Mouse (Mus musculus) heart, embryonic 13.5 days (tissue): ENCODE data around the gene Zfp65. TPM values are rescaled to one million over a fixed set of nuclear protein-coding genes. Genes with fewer than 3 reads are reported as not detected.
"Not testable (repeated sequence)": the region's sequence is repeated elsewhere in the genome, so short reads cannot be mapped to it uniquely, and the experiment has no call there.

Experiments used
- ATAC-seq: fragments of 200-750 bp; cut with Nextera tagmentation; 2 replicates; pipeline ENCODE4 v1.8.0; 2017; ENCODE audit warnings: moderate TSS enrichment; ENCODE audit not compliant: insufficient number of reproducible peaks, low FRiP score, low TSS enrichment; ENCODE audit errors: extremely low read depth
- H3K27ac ChIP-seq: fragments of 300-500 bp; sonication (generic); replicated peaks from 2 replicates; pipeline ENCODE4 v1.5.1; 2015; ENCODE audit warnings: moderate library complexity, mild to moderate bottlenecking, inconsistent platforms
- H3K27me3 ChIP-seq: fragments of 300-500 bp; sonication (generic); replicated peaks from 2 replicates; pipeline ENCODE4 v1.6.1; 2015; ENCODE audit warnings: mild to moderate bottlenecking, inconsistent platforms
- H3K36me3 ChIP-seq: fragments of 300-500 bp; sonication (generic); 2 replicates; pipeline ENCODE4 v1.6.1; 2015; ENCODE audit warnings: mild to moderate bottlenecking, inconsistent platforms
- H3K4me1 ChIP-seq: fragments of 300-500 bp; sonication (generic); 2 replicates; pipeline ENCODE4 v1.6.1; 2015; ENCODE audit warnings: inconsistent platforms
- H3K4me2 ChIP-seq: fragments of 300-500 bp; sonication (generic); 2 replicates; pipeline ENCODE4 v1.6.1; 2015; ENCODE audit warnings: inconsistent platforms, mild to moderate bottlenecking, moderate library complexity
- H3K4me3 ChIP-seq: fragments of 300-500 bp; sonication (generic); 2 replicates; pipeline ENCODE4 v1.5.1; 2015; ENCODE audit warnings: moderate library complexity, mild to moderate bottlenecking, inconsistent platforms
- H3K9ac ChIP-seq: fragments of 300-500 bp; sonication (generic); 2 replicates; pipeline ENCODE4 v1.6.1; 2015; ENCODE audit warnings: inconsistent platforms, mild to moderate bottlenecking, moderate library complexity
- H3K9me3 ChIP-seq: fragments of 300-500 bp; sonication (generic); 2 replicates; pipeline ENCODE4 v1.6.1; 2016; ENCODE audit warnings: inconsistent platforms
- WGBS: fragments of 180-500 bp; shearing (Covaris S2); methylation state at CpG from one replicate; pipeline ENCODE4 v1.1.7; 2015; ENCODE audit warnings: mixed read lengths; 5-methylcytosine and 5-hydroxymethylcytosine counted together
- polyA plus RNA-seq: library from polyadenylated mRNA; unstranded; fragments of >200 nt; fragmentation: Nextera tagmentation; extraction: Ambion mirVana; gene quantifications from 2 replicates; pipeline ENCODE4 v1.2.1, GENCODE M21; 2015

The Zfp65 gene
- polyA plus RNA-seq, 1 experiment from 2014 or later = 3.7 TPM

DNA sequence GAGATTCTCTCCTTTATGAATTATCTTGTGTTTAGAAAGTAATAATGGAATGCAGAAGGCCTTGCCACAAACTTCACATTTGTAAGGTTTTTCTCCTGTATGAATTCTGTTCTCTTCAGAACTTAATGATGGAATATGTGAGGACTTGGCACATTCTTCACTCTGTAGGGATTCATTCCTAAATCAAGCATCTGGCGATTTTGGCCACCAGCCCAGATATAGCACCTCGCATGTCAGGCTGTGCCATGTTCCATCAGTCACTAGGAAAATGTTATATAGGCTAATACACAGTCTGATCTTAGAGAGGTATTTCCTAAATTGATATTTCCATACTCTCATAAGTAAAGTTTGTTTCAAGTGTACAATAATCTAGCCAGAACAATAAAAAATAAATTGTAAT is 3.6 kb downstream of the Zfp65 start:
- H3K4me3 ChIP-seq, H3K9ac ChIP-seq, H3K27ac ChIP-seq, H3K27me3 ChIP-seq, H3K9me3 ChIP-seq, ATAC-seq, H3K36me3 ChIP-seq, H3K4me2 ChIP-seq: not testable (repeated sequence)
- peaks cover 20% of the 10 kb centered on the region for H3K4me1 ChIP-seq
- 50% methylated on average over 2 of the region's 2 CpGs for WGBS

DNA sequence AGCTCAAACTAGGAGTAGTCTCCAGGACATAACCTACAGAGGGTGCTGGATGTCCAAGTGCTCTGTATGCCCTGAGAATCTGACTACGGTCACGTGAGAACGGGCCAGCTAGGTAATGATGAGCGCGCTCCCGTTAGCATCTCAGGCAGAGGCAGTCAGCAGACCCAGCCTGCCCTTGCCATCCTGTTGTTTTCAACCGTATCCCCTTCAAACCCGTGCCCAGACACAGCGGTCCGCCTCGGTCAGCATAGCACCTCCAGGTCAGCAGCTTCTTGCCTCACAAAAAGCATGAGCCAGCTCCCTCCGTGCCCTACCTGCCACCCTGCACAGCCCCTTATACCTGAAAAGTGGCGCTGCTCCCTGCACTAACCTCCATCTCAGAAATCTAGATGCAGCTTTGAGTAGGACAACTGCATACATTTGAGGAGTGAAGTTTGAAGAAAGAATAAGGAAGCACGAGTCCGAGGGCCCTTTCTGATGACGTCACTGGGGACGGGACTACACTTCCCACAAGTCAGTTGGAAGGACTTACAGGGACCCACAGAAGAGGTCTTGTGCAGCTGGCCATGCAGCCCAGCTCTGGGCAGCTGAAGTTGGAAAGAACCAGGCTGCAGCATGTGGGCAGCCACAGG is 5.0 kb downstream of the Zfp65 start:
- ATAC-seq = peak; percentile 92
- Histone ChIP-seq H3K4me3 (peak overlapping the region; percentile 76), H3K9ac (peak overlapping the region; percentile 87), H3K27me3 (no peaks in the 10 kb centered on the region), H3K9me3 (no peaks in the 10 kb centered on the region), H3K27ac (peak overlapping the region; percentile 68), H3K36me3 (no peaks in the 10 kb centered on the region), H3K4me1 (peaks cover 20% of the 10 kb centered on the region), H3K4me2 (peak overlapping the region; percentile 75)
- WGBS = 0% methylated on average over 17 of the region's 17 CpGs

DNA sequence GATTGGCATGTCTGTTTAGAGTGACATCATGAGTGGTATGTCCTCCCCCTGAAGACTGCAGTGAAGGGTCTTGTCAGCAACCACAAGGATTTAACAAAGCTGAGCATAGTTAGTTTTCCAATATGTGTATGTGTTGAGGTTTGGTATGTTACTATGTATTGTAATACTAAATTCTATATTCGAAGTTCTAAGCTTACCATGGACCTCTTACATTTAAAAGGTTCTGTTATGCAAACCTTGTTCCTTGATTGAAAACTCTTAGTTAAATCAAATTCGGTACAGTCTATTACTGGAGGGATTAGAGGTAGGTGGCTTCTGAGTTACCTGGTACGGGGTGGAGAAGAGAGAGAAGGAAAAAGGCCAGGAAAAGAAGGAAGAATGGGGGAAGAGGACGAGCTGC is 42.0 kb downstream of the Zfp65 start, which contains the start of gene Zfp738:
Gene Zfp738 (minus strand): TSS at position 101 of the 400 bp plus-strand sequence.
- no peak for ATAC-seq
- WGBS = 65% methylated on average over 4 of the region's 4 CpGs
- Histone ChIP-seq H3K4me2 (no peak within 1 kb of the TSS), H3K9ac (no peak within 1 kb of the TSS), H3K27me3 (no peaks in the 10 kb centered on the region), H3K4me1 (peaks cover 7% of the 10 kb centered on the region), H3K36me3 (no peaks in the 10 kb centered on the region), H3K9me3 (no peaks in the 10 kb centered on the region), H3K4me3 (no peak within 1 kb of the TSS), H3K27ac (no peak within 1 kb of the TSS)

DNA sequence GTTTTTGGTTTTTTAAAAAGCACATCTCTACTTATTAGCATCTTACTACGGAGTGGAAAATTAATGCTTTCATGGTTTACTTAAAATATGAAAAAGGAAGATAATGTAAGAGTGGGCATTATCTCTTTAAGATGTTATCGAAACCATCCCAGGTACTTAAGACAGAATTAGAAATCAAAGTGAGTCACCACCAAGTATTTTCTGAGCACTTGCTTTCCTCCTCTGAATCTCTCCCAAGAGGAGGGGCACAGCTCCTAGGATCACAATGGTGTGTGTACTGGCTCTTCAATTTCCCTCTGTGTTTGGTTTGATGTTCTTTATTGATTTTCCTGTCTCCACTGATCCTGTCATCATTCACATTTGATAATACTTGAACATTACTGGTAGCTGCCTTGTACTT is 45.1 kb downstream of the Zfp65 start:
- H3K9me3 ChIP-seq, ATAC-seq, H3K27me3 ChIP-seq, H3K4me1 ChIP-seq, H3K27ac ChIP-seq, H3K36me3 ChIP-seq: not testable (repeated sequence)
- Histone ChIP-seq H3K4me2 (peak overlapping the region; percentile 74), H3K4me3 (peak overlapping the region; percentile 82), H3K9ac (peak overlapping the region; percentile 91)
- WGBS = 72% methylated on average over 2 of the region's 2 CpGs

GRCm38 (mm10) chr13:67682959-67683735 is 45.8 kb downstream of the Zfp65 start:
- H3K9ac ChIP-seq = peak overlapping the region; percentile 91
- H3K9me3 ChIP-seq, H3K4me1 ChIP-seq, H3K27me3 ChIP-seq, H3K36me3 ChIP-seq: not testable (repeated sequence)
- H3K4me3 ChIP-seq = peak overlapping the region; percentile 82
- peak; percentile 98 for ATAC-seq
- H3K27ac ChIP-seq = 0 out of 2 replicates have a peak overlapping the region, but pooled peaks have one; percentile 39
- H3K4me2 ChIP-seq = peak overlapping the region; percentile 74
- 12% methylated on average over 16 of the region's 16 CpGs for WGBS

- Histone ChIP-seq H3K4me1 (no peaks in the 10 kb centered on the region), H3K27me3 (no peaks in the 10 kb centered on the region), H3K36me3 (peaks cover 20% of the 10 kb centered on the region), H3K9ac (no peak overlapping the region), H3K27ac (no peak overlapping the region), H3K9me3 (no peaks in the 10 kb centered on the region), H3K4me2 (no peak overlapping the region), H3K4me3 (no peak overlapping the region)
- 88% methylated on average over 2 of the region's 2 CpGs for WGBS
- no peak for ATAC-seq
Observed at GRCm38 (mm10) chr13:67674902-67675301, 54.1 kb downstream of the Zfp65 start.

Other genes starting within 250 kb of the Zfp65 start
- gene Zfp874b, start 244.9 kb downstream of the Zfp65 start, polyA plus RNA-seq = 1.8 and 2.4 TPM in 2 replicates
- gene Zfp58, start 228.6 kb downstream of the Zfp65 start, polyA plus RNA-seq = 8.1 and 8.6 TPM in 2 replicates
- not detected in 2 replicates for gene Gm26965, start 203.0 kb downstream of the Zfp65 start, polyA plus RNA-seq
- 13.3 and 15.4 TPM in 2 replicates for gene Zfp87, start 203.0 kb downstream of the Zfp65 start, polyA plus RNA-seq
- 5.7 and 7.3 TPM in 2 replicates for gene Zfp748, start 175.3 kb downstream of the Zfp65 start, polyA plus RNA-seq
- gene Zfp729b, start 119.5 kb downstream of the Zfp65 start, polyA plus RNA-seq = 2.1 and 2.3 TPM in 2 replicates
- gene Gm49345, start 91.4 kb downstream of the Zfp65 start, polyA plus RNA-seq = 0.29 TPM in 1 of 2 replicates, not detected in the other
- 1.1 and 1.8 TPM in 2 replicates for gene Zfp729a, start 91.4 kb downstream of the Zfp65 start, polyA plus RNA-seq
- gene Zfp738, start 42.1 kb downstream of the Zfp65 start, polyA plus RNA-seq = 6.7 and 7.8 TPM in 2 replicates
- gene Zfp85, start 26.1 kb upstream of the Zfp65 start, polyA plus RNA-seq = 2.4 and 3.2 TPM in 2 replicates
- gene Zfp493, start 50.5 kb upstream of the Zfp65 start, polyA plus RNA-seq = 1.2 and 1.9 TPM in 2 replicates
- gene Zfp273, start 84.6 kb upstream of the Zfp65 start, polyA plus RNA-seq = 4.0 and 4.1 TPM in 2 replicates
- gene Gm10037, start 101.9 kb upstream of the Zfp65 start, polyA plus RNA-seq = 1.3 and 1.7 TPM in 2 replicates
- not detected in 2 replicates for gene BC048507, start 134.2 kb upstream of the Zfp65 start, polyA plus RNA-seq